Mouse (Mus musculus) liver, embryonic 14.5 days (tissue): ENCODE measurements around the gene Cers5.

Source experiments
- CTCF ChIP-seq: IDR thresholded peaks from 2 replicates; pipeline ENCODE4 v1.5.1; 2016; ENCODE audit warnings: antibody characterized with exemption, low read depth, control low read depth
- EP300 ChIP-seq: IDR thresholded peaks from 2 replicates; pipeline ENCODE4 v1.6.1; 2016; ENCODE audit warnings: antibody characterized with exemption, low read depth

DNA sequence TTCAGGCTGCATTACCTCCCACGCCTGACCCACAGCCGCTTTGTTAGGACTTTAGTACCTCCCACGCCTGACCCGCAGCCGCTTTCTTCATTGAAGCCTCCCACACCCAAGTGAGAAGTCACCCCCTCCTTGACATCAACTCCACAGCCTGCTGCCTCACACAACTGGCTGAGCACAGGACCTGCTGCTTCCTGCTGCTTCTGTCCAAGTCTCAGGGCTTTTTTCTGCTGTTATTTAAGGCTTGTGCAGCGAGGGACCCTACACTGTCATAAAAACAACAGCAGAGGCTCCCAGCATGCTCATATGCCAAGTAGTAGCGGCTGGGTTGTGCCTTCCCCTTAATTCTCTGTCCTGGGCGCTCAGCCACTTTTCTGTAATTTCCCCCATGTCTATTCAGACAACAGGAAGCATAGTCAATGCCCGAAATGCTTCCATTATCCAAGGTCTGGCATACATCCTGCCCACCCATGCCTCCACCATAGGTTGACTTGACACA lies 15.0 kb upstream of the Cers5 start:
- TF ChIP-seq CTCF = no peak
- TF ChIP-seq EP300 = no peak
